Mouse (Mus musculus): ENCODE measurements around the gene Mip. TPM values are rescaled to one million over a fixed set of nuclear protein-coding genes. Genes with fewer than 3 reads are reported as not detected.
"Not testable (repeated sequence)": the region's sequence is repeated elsewhere in the genome, so short reads cannot be mapped to it uniquely, and the experiment has no call there.

Mip gene
- polyA plus RNA-seq, 1 experiment from 2014 or later, result not detected

DNA sequence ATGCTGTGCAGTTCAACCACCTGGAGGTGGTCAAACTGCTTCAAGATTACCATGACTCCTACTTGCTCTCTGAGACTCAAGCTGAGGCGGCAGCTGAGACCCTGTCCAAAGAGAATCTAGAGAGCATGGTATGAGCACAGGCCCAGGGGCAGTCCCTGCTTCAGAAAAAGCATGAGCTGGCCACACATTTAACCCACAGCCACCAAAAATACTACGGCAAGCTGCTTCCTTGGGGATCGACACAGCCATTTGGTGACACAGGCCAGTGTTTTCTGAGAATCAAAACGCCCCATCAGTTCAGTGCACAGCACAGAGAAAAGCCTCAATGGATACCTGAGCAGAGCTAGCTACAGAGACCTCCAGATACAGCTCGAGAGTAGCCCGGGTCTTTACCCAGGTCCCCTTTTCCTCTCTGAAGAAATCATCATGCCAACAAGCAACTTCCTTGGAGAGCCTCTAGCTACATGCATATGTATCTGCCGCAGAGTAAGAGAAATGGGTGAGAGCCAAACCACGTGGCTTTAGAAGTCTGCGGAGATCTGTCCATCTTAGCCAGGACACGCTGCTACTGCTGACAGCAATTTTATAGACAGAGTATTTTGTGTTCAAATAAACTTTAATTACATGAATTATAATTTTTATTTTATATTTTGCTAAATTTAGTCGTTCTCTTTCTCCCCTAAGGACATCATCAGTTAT lies 16.2 kb upstream of the Mip start:
- Histone ChIP-seq H3K4me1 (ENCODE audit: control insufficient read depth, insufficient read depth, low read length) (peaks cover 12% of the 10 kb centered on the region; the same call in 1 of the 2 replicates), H3K27ac (ENCODE audit: low read depth, low read length) (no peak overlapping the region), H3K9me3 (ENCODE audit: control insufficient read depth, low read length) (no peaks in the 10 kb centered on the region), H3K27me3 (ENCODE audit: control insufficient read depth, insufficient read depth, low read length) (no peaks in the 10 kb centered on the region), H3K4me2 (ENCODE audit: low read depth, low read length) (no peak overlapping the region), H3K36me3 (ENCODE audit: control insufficient read depth, insufficient read depth, low read length) (no peaks in the 10 kb centered on the region), H3K4me3 (ENCODE audit: low read depth, low read length) (no peak overlapping the region), H3K9ac (replicated peaks; ENCODE audit: low read depth, low read length) (no peak overlapping the region)
- ATAC-seq (ENCODE audit: low read depth), result no peak
- WGBS, result 95% methylated on average over 11 of the region's 11 CpGs

DNA sequence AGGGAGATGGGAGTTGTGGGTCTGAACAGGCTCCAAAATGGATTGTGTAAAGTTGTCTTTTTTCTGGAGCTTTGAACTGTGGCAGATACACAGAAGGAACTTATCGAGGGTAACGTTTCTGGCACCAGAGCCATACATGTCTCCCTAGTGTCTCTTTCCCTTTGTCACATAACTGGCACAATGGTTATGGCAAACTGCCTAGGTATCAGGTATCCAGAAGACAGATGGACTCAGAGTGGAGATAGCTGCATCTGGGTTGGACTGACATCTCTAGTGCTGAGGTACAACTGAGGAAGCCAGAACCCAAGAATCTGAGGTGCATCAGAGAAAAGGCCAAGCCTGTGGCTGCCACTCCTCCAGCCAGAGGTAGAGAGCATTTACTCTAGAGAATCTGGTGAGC lies 15.5 kb upstream of the Mip start:
- 82% methylated on average over 2 of the region's 2 CpGs for WGBS
- ATAC-seq (ENCODE audit: low read depth), result no peak
- Histone ChIP-seq H3K9me3 (ENCODE audit: control insufficient read depth, low read length) (no peaks in the 10 kb centered on the region), H3K27me3 (ENCODE audit: control insufficient read depth, insufficient read depth, low read length) (no peaks in the 10 kb centered on the region), H3K9ac (replicated peaks; ENCODE audit: low read depth, low read length) (no peak overlapping the region), H3K4me3 (ENCODE audit: low read depth, low read length) (no peak overlapping the region), H3K4me1 (ENCODE audit: control insufficient read depth, insufficient read depth, low read length) (peaks cover 12% of the 10 kb centered on the region; the same call in 1 of the 2 replicates), H3K36me3 (ENCODE audit: control insufficient read depth, insufficient read depth, low read length) (no peaks in the 10 kb centered on the region), H3K4me2 (ENCODE audit: low read depth, low read length) (peak overlapping the region; percentile 88; the same call in 1 of the 2 replicates), H3K27ac (ENCODE audit: low read depth, low read length) (no peak overlapping the region)

DNA sequence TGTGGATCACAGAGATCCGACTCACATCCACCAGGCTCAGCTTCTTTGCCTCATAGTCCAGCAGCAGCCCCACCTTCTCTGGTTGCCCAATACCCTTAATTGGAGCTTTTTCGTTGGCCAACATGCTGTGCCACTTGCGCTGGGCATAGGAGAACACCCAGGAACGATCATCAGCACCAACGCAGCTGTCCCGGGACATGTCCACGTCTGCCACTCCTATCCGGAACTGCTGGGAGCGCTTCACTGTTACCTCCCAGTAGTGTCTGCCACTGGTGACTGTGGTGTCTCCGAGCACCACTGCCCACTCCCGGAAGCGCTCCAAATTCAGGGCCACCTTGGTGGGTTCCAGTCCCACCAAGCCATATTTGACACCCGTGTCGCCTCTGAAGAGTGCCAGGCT lies 14.7 kb upstream of the Mip start:
- H3K4me2 ChIP-seq (ENCODE audit: low read depth, low read length), result peak overlapping the region; percentile 88
- no peaks in the 10 kb centered on the region for H3K9me3 ChIP-seq (ENCODE audit: control insufficient read depth, low read length)
- H3K4me1 ChIP-seq (ENCODE audit: control insufficient read depth, insufficient read depth, low read length), result peaks cover 12% of the 10 kb centered on the region; the same call in 1 of the 2 replicates
- H3K27me3 ChIP-seq (ENCODE audit: control insufficient read depth, insufficient read depth, low read length), result no peaks in the 10 kb centered on the region
- peak overlapping the region; percentile 54 for H3K4me3 ChIP-seq (ENCODE audit: low read depth, low read length)
- WGBS, result 26% methylated on average over 14 of the region's 14 CpGs
- H3K9ac ChIP-seq (replicated peaks; ENCODE audit: low read depth, low read length), result peak overlapping the region; percentile 62
- no peaks in the 10 kb centered on the region for H3K36me3 ChIP-seq (ENCODE audit: control insufficient read depth, insufficient read depth, low read length)
- H3K27ac ChIP-seq (ENCODE audit: low read depth, low read length), result no peak overlapping the region
- 0 out of 2 replicates have a peak, but pooled peaks have one; percentile 22 for ATAC-seq (ENCODE audit: low read depth)

DNA sequence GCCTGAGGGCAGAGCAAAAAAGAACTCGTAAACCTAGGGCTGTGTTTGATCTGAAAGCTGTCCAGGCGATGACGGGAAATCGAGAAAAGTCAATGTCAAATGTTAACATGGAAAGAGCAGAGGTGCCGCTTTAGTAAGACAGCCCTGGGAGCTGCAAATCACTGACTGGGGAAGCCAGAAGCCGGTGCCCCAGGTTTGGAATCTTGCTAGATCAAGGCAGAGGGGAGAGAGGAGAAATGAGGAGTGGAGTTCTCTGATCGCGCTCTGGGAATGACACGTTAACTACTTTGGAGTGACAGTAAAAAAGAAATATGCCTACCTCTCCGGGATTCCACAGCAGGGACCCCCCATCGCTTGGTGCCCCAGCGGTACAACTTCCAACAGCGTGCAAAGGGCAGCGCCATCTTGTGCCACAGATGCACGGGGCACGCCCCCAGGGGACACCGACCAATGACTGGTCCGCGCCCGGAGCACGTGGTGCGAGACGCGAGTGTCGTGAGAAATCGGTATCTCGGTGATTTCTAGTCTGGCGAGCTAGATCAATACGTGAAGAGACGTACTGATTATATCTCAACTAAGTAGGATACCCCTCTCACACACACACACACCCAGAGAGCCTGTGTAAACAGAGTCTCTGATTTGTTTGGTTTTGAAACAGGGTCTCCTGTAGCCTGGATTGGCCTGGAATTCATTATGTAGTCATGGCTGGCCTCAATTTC lies 14.1 kb upstream of the Mip start, which contains the start of gene Spryd4:
Gene Spryd4, minus strand, starts transcription at position 418 of the 719 bp plus-strand sequence.
- Histone ChIP-seq H3K27me3 (ENCODE audit: control insufficient read depth, insufficient read depth, low read length) (no peaks in the 10 kb centered on the region), H3K36me3 (ENCODE audit: control insufficient read depth, insufficient read depth, low read length) (no peaks in the 10 kb centered on the region), H3K27ac (ENCODE audit: low read depth, low read length) (peak within 1 kb of the TSS; percentile 55), H3K9me3 (ENCODE audit: control insufficient read depth, low read length) (no peaks in the 10 kb centered on the region), H3K4me1 (ENCODE audit: control insufficient read depth, insufficient read depth, low read length) (peaks cover 12% of the 10 kb centered on the region; the same call in 1 of the 2 replicates), H3K4me2 (ENCODE audit: low read depth, low read length) (peak within 1 kb of the TSS; percentile 88), H3K9ac (replicated peaks; ENCODE audit: low read depth, low read length) (peak within 1 kb of the TSS; percentile 62), H3K4me3 (ENCODE audit: low read depth, low read length) (peak within 1 kb of the TSS; percentile 54)
- WGBS, result under 1% methylated on average over 30 of the region's 30 CpGs
- ATAC-seq (ENCODE audit: low read depth), result peak; percentile 94

DNA sequence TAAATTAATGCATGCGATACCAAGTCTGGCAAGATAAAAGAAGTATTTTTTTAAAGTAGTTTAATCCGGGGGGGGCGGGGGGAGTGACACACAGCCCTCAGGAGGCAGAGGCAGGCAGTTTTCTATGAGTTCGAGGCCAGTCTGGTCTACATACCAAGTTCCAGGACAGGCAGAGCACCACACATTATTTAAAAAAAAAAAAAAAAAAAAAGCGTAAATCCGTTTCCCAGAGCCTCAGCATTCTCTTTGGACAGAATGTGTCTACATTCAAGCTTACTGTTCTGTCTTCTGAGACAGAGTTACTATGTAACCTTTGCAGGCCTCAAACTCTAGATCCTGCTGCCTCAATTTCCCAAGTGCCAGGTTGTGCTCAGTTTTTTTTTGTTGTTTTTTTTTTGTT lies 13.5 kb upstream of the Mip start:
- Histone ChIP-seq H3K27me3 (ENCODE audit: control insufficient read depth, insufficient read depth, low read length) (no peaks in the 10 kb centered on the region), H3K4me1 (ENCODE audit: control insufficient read depth, insufficient read depth, low read length) (peaks cover 12% of the 10 kb centered on the region; the same call in 1 of the 2 replicates), H3K27ac (ENCODE audit: low read depth, low read length) (peak overlapping the region; percentile 55; the same call in 1 of the 2 replicates), H3K36me3 (ENCODE audit: control insufficient read depth, insufficient read depth, low read length) (no peaks in the 10 kb centered on the region), H3K9me3 (ENCODE audit: control insufficient read depth, low read length) (no peaks in the 10 kb centered on the region), H3K9ac (replicated peaks; ENCODE audit: low read depth, low read length) (peak overlapping the region; percentile 28; the same call in 1 of the 2 replicates), H3K4me3 (ENCODE audit: low read depth, low read length) (peak overlapping the region; percentile 54), H3K4me2 (ENCODE audit: low read depth, low read length) (peak overlapping the region; percentile 88)
- WGBS, result 54% methylated on average over 6 of the region's 6 CpGs
- ATAC-seq (ENCODE audit: low read depth), result 0 out of 2 replicates have a peak, but pooled peaks have one; percentile 7

DNA sequence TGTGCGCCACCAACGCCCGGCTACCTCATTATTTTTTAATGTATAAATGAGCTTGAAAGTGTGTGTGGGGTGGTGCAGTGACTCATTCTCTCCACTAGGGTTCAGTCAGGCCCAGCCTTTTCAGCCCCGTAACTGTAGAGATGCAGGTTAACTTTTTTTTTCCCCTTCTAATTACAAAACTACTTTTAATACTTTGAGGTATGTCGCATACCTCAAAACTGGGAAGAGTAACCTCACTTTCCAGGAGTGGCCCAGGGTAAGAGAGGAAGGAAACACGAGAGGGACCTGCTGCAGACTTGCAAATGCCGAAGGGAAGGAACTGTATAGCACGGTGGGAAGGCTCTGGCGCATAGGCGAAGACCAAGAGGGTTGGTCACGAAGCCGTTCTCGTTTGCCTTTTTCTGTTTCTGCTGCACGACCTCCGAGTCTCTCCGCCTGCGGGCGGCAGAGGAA lies 12.7 kb upstream of the Mip start:
- under 1% methylated on average over 18 of the region's 18 CpGs for WGBS
- 0 out of 2 replicates have a peak overlapping the region, but pooled peaks have one; percentile 33 for H3K9ac ChIP-seq (replicated peaks; ENCODE audit: low read depth, low read length)
- H3K9me3 ChIP-seq (ENCODE audit: control insufficient read depth, low read length), result no peaks in the 10 kb centered on the region
- peak overlapping the region; percentile 52 for H3K4me2 ChIP-seq (ENCODE audit: low read depth, low read length)
- no peak overlapping the region for H3K27ac ChIP-seq (ENCODE audit: low read depth, low read length)
- no peak for ATAC-seq (ENCODE audit: low read depth)
- peaks cover 12% of the 10 kb centered on the region; the same call in 1 of the 2 replicates for H3K4me1 ChIP-seq (ENCODE audit: control insufficient read depth, insufficient read depth, low read length)
- peak overlapping the region; percentile 6; the same call in 1 of the 2 replicates for H3K4me3 ChIP-seq (ENCODE audit: low read depth, low read length)
- H3K36me3 ChIP-seq (ENCODE audit: control insufficient read depth, insufficient read depth, low read length), result no peaks in the 10 kb centered on the region
- no peaks in the 10 kb centered on the region for H3K27me3 ChIP-seq (ENCODE audit: control insufficient read depth, insufficient read depth, low read length)

DNA sequence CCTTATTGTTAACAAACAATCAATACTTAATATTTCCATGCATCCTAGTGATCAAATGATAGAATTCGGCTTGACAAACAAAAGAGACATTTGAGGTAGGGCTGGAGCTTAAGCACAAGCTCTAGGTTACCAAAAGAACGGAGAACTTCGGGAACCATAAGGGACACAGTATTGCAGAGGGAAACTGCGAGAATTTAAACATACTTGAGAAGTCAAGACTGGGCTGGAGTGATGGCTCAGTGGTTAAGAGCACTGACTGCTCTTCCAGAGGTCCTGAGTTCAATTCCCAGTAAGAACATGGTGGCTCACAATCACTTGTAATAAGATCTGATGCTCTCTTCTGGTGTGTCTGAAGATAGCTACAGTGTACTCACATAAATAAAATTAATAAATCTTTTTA lies 11.5 kb upstream of the Mip start:
- H3K4me3 ChIP-seq (ENCODE audit: low read depth, low read length); H3K9ac ChIP-seq (replicated peaks; ENCODE audit: low read depth, low read length); H3K4me2 ChIP-seq (ENCODE audit: low read depth, low read length); H3K9me3 ChIP-seq (ENCODE audit: control insufficient read depth, low read length); H3K36me3 ChIP-seq (ENCODE audit: control insufficient read depth, insufficient read depth, low read length); H3K27ac ChIP-seq (ENCODE audit: low read depth, low read length); ATAC-seq (ENCODE audit: low read depth); H3K27me3 ChIP-seq (ENCODE audit: control insufficient read depth, insufficient read depth, low read length): not testable (repeated sequence)
- H3K4me1 ChIP-seq (ENCODE audit: control insufficient read depth, insufficient read depth, low read length), result peaks cover 12% of the 10 kb centered on the region; the same call in 1 of the 2 replicates
- 92% methylated on average over 4 of the region's 4 CpGs for WGBS

DNA sequence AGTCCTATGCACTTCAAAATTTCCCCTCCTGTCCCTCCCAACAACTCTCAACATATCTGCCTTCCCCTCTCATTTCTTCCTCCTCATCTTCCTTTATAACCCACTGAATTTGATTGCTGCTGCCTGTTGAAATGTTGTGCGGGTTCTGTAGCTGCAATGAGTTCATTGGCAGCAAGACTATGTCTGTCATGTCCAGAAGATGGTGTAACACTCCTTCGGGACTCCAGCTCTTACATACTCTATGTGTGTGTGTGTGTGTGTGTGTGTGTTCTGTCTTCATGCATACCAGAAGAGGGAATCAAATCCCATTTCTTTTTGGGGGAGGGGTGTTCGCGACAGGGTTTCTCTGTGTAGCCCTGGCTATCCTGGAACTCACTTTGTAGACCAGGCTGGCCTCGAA lies 10.7 kb upstream of the Mip start:
- Histone ChIP-seq H3K4me1 (ENCODE audit: control insufficient read depth, insufficient read depth, low read length) (peaks cover 12% of the 10 kb centered on the region; the same call in 1 of the 2 replicates), H3K9me3 (ENCODE audit: control insufficient read depth, low read length) (no peaks in the 10 kb centered on the region), H3K27ac (ENCODE audit: low read depth, low read length) (no peak overlapping the region), H3K9ac (replicated peaks; ENCODE audit: low read depth, low read length) (no peak overlapping the region), H3K4me2 (ENCODE audit: low read depth, low read length) (no peak overlapping the region), H3K4me3 (ENCODE audit: low read depth, low read length) (no peak overlapping the region), H3K36me3 (ENCODE audit: control insufficient read depth, insufficient read depth, low read length) (no peaks in the 10 kb centered on the region), H3K27me3 (ENCODE audit: control insufficient read depth, insufficient read depth, low read length) (no peaks in the 10 kb centered on the region)
- ATAC-seq (ENCODE audit: low read depth), result no peak
- WGBS, result 80% methylated on average over 5 of the region's 5 CpGs
